Mouse (Mus musculus) heart, adult 2 months (tissue): ENCODE results near the gene Dnajc7. TPM values are rescaled to one million over a fixed set of nuclear protein-coding genes. Genes with fewer than 3 reads are reported as not detected.
"Not testable (repeated sequence)": the region's sequence is repeated elsewhere in the genome, so short reads cannot be mapped to it uniquely, and the experiment has no call there.

Experiments
- DNase-seq, 2 experiments: peaks; one replicate each; pipeline ENCODE4 v3.0.0; 2021
- H3K27ac ChIP-seq: fragments of 200-600 bp; 2 replicates; pipeline ENCODE4 v1.8.1; 2022
- H3K27me3 ChIP-seq: fragments of 200-500 bp; 2 replicates; pipeline ENCODE4 v1.6.1; 2012; ENCODE audit warnings: mild to moderate bottlenecking, low read length, inconsistent platforms, mixed read lengths; ENCODE audit not compliant: control insufficient read depth, insufficient read depth
- H3K36me3 ChIP-seq: fragments of 200-500 bp; 2 replicates; pipeline ENCODE4 v1.6.1; 2012; ENCODE audit warnings: low read length, inconsistent platforms; ENCODE audit not compliant: control insufficient read depth, insufficient read depth
- H3K4me1 ChIP-seq: fragments of 200-500 bp; 2 replicates; pipeline ENCODE4 v1.6.1; 2011; ENCODE audit warnings: low read length; ENCODE audit not compliant: control insufficient read depth, insufficient read depth
- H3K4me3 ChIP-seq: fragments of 200-600 bp; 2 replicates; pipeline ENCODE4 v1.8.1; 2022
- H3K79me2 ChIP-seq: fragments of 200-500 bp; replicated peaks from 2 replicates; pipeline ENCODE4 v1.6.1; 2012; ENCODE audit warnings: mild to moderate bottlenecking, inconsistent platforms, low read length, moderate library complexity, mixed read lengths; ENCODE audit not compliant: control insufficient read depth, insufficient read depth
- H3K9ac ChIP-seq: fragments of 200-500 bp; 2 replicates; pipeline ENCODE4 v1.6.1; 2012; ENCODE audit warnings: low read depth, mild to moderate bottlenecking, control low read depth, inconsistent platforms, low read length, mixed read lengths
- CTCF ChIP-seq: fragments of 200-600 bp; IDR thresholded peaks from 2 replicates; pipeline ENCODE4 v1.8.1; 2022; ENCODE audit warnings: antibody characterized with exemption, mild to moderate bottlenecking, moderate library complexity
- EP300 ChIP-seq: fragments of 200-500 bp; IDR thresholded peaks from 2 replicates; pipeline ENCODE4 v1.6.1; 2011; ENCODE audit warnings: low read depth, low read length, control low read depth; ENCODE audit not compliant: insufficient read depth
- POLR2A ChIP-seq: fragments of 200-500 bp; IDR thresholded peaks from 2 replicates; pipeline ENCODE4 v1.6.1; 2011; ENCODE audit warnings: mild to moderate bottlenecking, low read depth, low read length, control low read depth; ENCODE audit not compliant: insufficient read depth
- WGBS: fragments of 180-500 bp; shearing (Covaris S2); methylation state at CpG from one replicate; pipeline ENCODE4 v1.1.7; 2018; 5-methylcytosine and 5-hydroxymethylcytosine counted together
- intact Hi-C: fragments of 180-260 bp; cut with DNase I; formaldehyde crosslinking; loops from one replicate; pipeline ENCODE4 v1.15.1; 2025
- polyA plus RNA-seq: library from polyadenylated mRNA; depleted of rRNA; stranded (reverse); fragments of >200 nt; gene quantifications from 2 replicates; pipeline ENCODE4 v1.2.3, GENCODE M21; 2012; rRNA removed
- total RNA-seq, 2 experiments: library from RNA; stranded (reverse); gene quantifications; 2 replicates each; pipeline ENCODE4 v1.2.3; 2021

The Dnajc7 gene
- total and polyA plus RNA-seq, 3 experiments = 46.1 to 121 (median 107) TPM

DNA sequence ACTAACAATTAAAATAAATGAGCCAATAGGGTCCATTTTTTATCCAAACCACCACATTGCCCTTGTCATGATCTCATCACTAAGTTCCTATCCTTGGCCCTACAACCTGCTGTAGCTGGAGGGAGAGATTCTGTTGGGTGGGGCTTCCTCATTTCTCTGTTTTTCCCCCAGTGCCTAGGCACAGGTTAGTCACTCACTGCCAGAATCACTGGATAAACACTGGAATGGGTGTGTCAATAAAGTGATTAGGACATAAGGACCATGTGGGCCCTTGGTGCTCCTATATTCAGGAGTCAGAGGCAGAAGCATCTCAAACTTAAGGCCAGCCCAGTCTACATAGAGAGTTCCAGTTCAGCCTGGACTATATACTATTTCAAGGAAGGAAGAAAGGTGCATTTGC, 83.5 kb downstream of the Dnajc7 start:
- TF ChIP-seq CTCF (no peak), EP300 (no peak), POLR2A (no peak)
- no peak overlapping the region for H3K27ac ChIP-seq
- H3K36me3 ChIP-seq = no peaks in the 10 kb centered on the region
- no peaks in the 10 kb centered on the region for H3K79me2 ChIP-seq
- no peak overlapping the region for H3K4me3 ChIP-seq
- intact Hi-C loops = no loop called here
- no peak overlapping the region for H3K9ac ChIP-seq
- no peaks in the 10 kb centered on the region for H3K27me3 ChIP-seq
- no peaks in the 10 kb centered on the region for H3K4me1 ChIP-seq
- DNase-seq = no peak

DNA sequence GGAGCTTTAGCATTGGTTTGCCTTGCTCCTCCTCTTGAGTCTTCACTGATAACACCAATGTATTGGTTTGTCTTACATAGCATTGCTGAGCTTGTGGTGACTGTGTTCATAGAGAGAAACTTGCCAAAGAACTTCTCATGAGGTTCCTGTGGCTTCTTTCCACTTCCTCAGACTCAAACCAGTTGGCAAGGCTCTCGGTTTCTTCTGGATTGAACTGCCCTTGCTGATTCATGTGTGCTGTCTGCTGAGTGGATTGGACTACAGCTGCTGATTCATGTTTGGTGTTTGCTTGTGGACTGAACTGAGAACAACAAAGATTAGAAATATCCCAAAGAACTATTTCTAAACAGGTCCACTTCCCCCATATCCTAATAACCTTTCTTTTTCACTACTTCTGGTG, 84.0 kb downstream of the Dnajc7 start:
- Histone ChIP-seq H3K36me3 (no peaks in the 10 kb centered on the region), H3K27ac (no peak overlapping the region), H3K79me2 (no peaks in the 10 kb centered on the region), H3K4me3 (no peak overlapping the region), H3K9ac (no peak overlapping the region), H3K4me1 (no peaks in the 10 kb centered on the region), H3K27me3 (no peaks in the 10 kb centered on the region)
- intact Hi-C loops = no loop called here
- 32% methylated on average over 1 of the region's 1 CpGs for WGBS
- no peak for DNase-seq
- TF ChIP-seq POLR2A (no peak), EP300 (no peak), CTCF (no peak)

DNA sequence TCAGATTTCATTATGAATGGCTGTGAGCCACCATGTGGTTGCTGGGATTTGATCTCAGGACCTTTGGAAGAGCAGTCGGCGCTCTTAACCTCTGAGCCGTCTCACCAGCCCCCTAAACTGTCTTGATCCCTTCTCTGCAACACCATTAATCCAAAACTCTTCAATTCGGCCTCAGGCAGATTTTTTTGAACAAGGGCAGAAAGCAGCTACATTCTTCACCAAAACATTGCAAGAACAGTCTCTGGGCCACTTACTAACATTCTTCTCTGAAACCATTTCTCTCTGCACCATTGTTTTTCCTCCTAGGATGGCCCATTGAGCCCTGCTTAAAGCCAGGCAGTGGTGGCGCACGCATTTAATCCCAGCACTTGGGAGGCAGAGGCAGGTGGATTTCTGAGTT, 85.1 kb downstream of the Dnajc7 start:
- H3K4me1 ChIP-seq, H3K27me3 ChIP-seq, H3K79me2 ChIP-seq, intact Hi-C loops, DNase-seq, H3K9ac ChIP-seq, H3K36me3 ChIP-seq, H3K4me3 ChIP-seq, H3K27ac ChIP-seq: not testable (repeated sequence)
- 82% methylated on average over 6 of the region's 6 CpGs for WGBS

DNA sequence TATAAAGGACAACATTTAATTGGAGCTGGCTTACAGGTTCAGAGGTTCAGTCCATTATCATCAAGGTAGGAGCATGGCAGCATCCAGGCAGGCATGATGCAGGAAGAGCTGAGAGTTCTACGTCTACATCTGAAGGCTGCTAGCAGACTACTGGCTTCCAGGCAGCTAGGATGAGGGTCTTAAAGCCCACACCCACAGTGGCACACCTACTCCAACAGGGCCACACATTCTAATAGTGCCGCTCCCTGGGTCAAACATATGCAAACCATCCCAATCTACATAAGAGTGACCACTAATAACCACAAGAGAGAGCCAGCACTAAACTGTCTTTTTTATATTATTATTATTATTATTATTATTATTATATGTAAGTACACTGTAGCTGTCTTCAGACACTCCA, 85.6 kb downstream of the Dnajc7 start:
- H3K79me2 ChIP-seq, H3K36me3 ChIP-seq, H3K27ac ChIP-seq, H3K4me3 ChIP-seq, H3K4me1 ChIP-seq, H3K9ac ChIP-seq, intact Hi-C loops, DNase-seq, H3K27me3 ChIP-seq: not testable (repeated sequence)
- WGBS = 85% methylated on average over 2 of the region's 2 CpGs

DNA sequence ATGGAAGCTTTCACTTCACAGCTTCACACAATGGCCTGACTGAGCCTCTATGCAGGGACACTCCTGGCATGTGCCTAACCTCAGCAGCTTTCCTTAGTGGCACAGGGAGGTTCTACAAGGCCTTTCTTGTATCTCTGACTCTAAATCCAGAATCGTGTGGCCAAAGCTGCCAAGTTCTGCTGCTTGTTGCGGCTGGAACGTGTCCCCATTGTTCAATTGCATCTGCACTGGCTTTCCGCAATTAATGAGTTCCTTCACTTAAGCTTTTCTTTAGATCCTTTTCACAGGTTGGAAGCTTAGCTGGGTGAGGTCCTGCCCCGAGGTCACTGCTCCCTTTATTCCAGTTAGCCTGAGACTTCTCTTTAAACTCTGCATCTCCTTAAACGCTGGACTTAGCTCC, 86.1 kb downstream of the Dnajc7 start:
- TF ChIP-seq EP300 = no peak
- TF ChIP-seq POLR2A = no peak
- TF ChIP-seq CTCF = no peak
- H3K27ac ChIP-seq = no peak overlapping the region
- no peaks in the 10 kb centered on the region for H3K79me2 ChIP-seq
- no peaks in the 10 kb centered on the region for H3K36me3 ChIP-seq
- WGBS = 80% methylated on average over 6 of the region's 6 CpGs
- DNase-seq = no peak
- H3K4me3 ChIP-seq = no peak overlapping the region
- H3K27me3 ChIP-seq = no peaks in the 10 kb centered on the region
- no peaks in the 10 kb centered on the region for H3K4me1 ChIP-seq
- no peak overlapping the region for H3K9ac ChIP-seq
- intact Hi-C loops = no loop called here

Other genes starting within 250 kb of the Dnajc7 start
- gene Jup, start 222.4 kb downstream of the Dnajc7 start, total RNA-seq = 100 to 1,000 TPM; 234 to 237 TPM
- gene Jup, start 222.4 kb downstream of the Dnajc7 start, polyA plus RNA-seq = 317 and 318 TPM in 2 replicates
- 10 to 100 TPM; 13.4 to 16.8 TPM for gene P3h4, start 205.3 kb downstream of the Dnajc7 start, total RNA-seq
- 29.7 and 35.6 TPM in 2 replicates for gene P3h4, start 205.3 kb downstream of the Dnajc7 start, polyA plus RNA-seq
- gene Fkbp10, start 204.5 kb downstream of the Dnajc7 start, total RNA-seq = 1 to 10 TPM; 7.4 to 7.5 TPM
- 24.8 and 35.6 TPM in 2 replicates for gene Fkbp10, start 204.5 kb downstream of the Dnajc7 start, polyA plus RNA-seq
- 10 to 100 TPM; 23.5 to 24.1 TPM for gene Nt5c3b, start 178.4 kb downstream of the Dnajc7 start, total RNA-seq
- gene Nt5c3b, start 178.4 kb downstream of the Dnajc7 start, polyA plus RNA-seq = 44.0 and 63.3 TPM in 2 replicates
- gene Klhl10, start 178.3 kb downstream of the Dnajc7 start, total RNA-seq = 1 to 10 TPM in 1 of 2 experiments, under 1 TPM in 1; 0.50 to 1.0 TPM
- gene Klhl10, start 178.3 kb downstream of the Dnajc7 start, polyA plus RNA-seq = 0.86 and 1.8 TPM in 2 replicates
- 1 to 10 TPM; 7.2 to 8.0 TPM for gene Klhl11, start 147.4 kb downstream of the Dnajc7 start, total RNA-seq
- 3.1 and 4.4 TPM in 2 replicates for gene Klhl11, start 147.4 kb downstream of the Dnajc7 start, polyA plus RNA-seq
- 10 to 100 TPM; 25.5 to 34.6 TPM for gene Acly, start 92.2 kb downstream of the Dnajc7 start, total RNA-seq
- 66.5 and 74.7 TPM in 2 replicates for gene Acly, start 92.2 kb downstream of the Dnajc7 start, polyA plus RNA-seq
- under 1 TPM in 1 of 2 experiments, not detected in 1; 0.18 TPM for gene Ttc25, start 74.6 kb downstream of the Dnajc7 start, total RNA-seq
- 0.18 and 0.37 TPM in 2 replicates for gene Ttc25, start 74.6 kb downstream of the Dnajc7 start, polyA plus RNA-seq
- 1 to 10 TPM; 5.6 to 7.6 TPM for gene Cnp, start 45.3 kb downstream of the Dnajc7 start, total RNA-seq
- gene Cnp, start 45.3 kb downstream of the Dnajc7 start, polyA plus RNA-seq = 9.5 and 11.4 TPM in 2 replicates
- gene Nkiras2, start 924 bp downstream of the Dnajc7 start, total RNA-seq = 10 to 100 TPM; 49.5 to 50.3 TPM
- 91.2 and 107 TPM in 2 replicates for gene Nkiras2, start 924 bp downstream of the Dnajc7 start, polyA plus RNA-seq
- gene Zfp385c, start 72.3 kb upstream of the Dnajc7 start, total RNA-seq = under 1 TPM; 0.34 to 0.48 TPM
- gene Zfp385c, start 72.3 kb upstream of the Dnajc7 start, polyA plus RNA-seq = 0.59 and 0.61 TPM in 2 replicates
- gene Dhx58, start 84.1 kb upstream of the Dnajc7 start, total RNA-seq = under 1 TPM; 0.55 to 0.70 TPM
- 2.8 and 3.0 TPM in 2 replicates for gene Dhx58, start 84.1 kb upstream of the Dnajc7 start, polyA plus RNA-seq
- 10 to 100 TPM; 13.1 to 14.0 TPM for gene Kat2a, start 92.3 kb upstream of the Dnajc7 start, total RNA-seq
- 18.9 and 21.7 TPM in 2 replicates for gene Kat2a, start 92.3 kb upstream of the Dnajc7 start, polyA plus RNA-seq
- gene Hspb9, start 93.7 kb upstream of the Dnajc7 start, total RNA-seq = not detected
- 0.50 and 0.62 TPM in 2 replicates for gene Hspb9, start 93.7 kb upstream of the Dnajc7 start, polyA plus RNA-seq
- gene Rab5c, start 118.0 kb upstream of the Dnajc7 start, total RNA-seq = 10 to 100 TPM; 53.0 to 56.3 TPM
- gene Rab5c, start 118.0 kb upstream of the Dnajc7 start, polyA plus RNA-seq = 69.3 and 97.8 TPM in 2 replicates
- gene Kcnh4, start 139.8 kb upstream of the Dnajc7 start, total RNA-seq = not detected
- gene Kcnh4, start 139.8 kb upstream of the Dnajc7 start, polyA plus RNA-seq = 0.04 TPM in 1 of 2 replicates, not detected in the other
- gene Hcrt, start 142.8 kb upstream of the Dnajc7 start, total RNA-seq = not detected
- not detected in 2 replicates for gene Hcrt, start 142.8 kb upstream of the Dnajc7 start, polyA plus RNA-seq
- 10 to 100 TPM; 10.1 to 11.6 TPM for gene Ghdc, start 150.8 kb upstream of the Dnajc7 start, total RNA-seq
- gene Ghdc, start 150.8 kb upstream of the Dnajc7 start, polyA plus RNA-seq = 11.2 and 12.8 TPM in 2 replicates
- 10 to 100 TPM; 58.6 to 65.2 TPM for gene Stat5b, start 230.6 kb upstream of the Dnajc7 start, total RNA-seq
- gene Stat5b, start 230.6 kb upstream of the Dnajc7 start, polyA plus RNA-seq = 35.4 and 50.7 TPM in 2 replicates
- gene Stat5a, start 239.2 kb upstream of the Dnajc7 start, total RNA-seq = 10 to 100 TPM; 20.3 to 22.3 TPM
- gene Stat5a, start 239.2 kb upstream of the Dnajc7 start, polyA plus RNA-seq = 24.3 and 26.6 TPM in 2 replicates